Mouse (Mus musculus) ES-Bruce4 (cell line): ENCODE measurements around the gene Pitpnc1.

Source experiments
- CTCF ChIP-seq: IDR thresholded peaks from one replicate; pipeline ENCODE4 v1.8.1; 2011; ENCODE audit warnings: low read depth, low read length
- POLR2A ChIP-seq: IDR thresholded peaks from one replicate; pipeline ENCODE4 v1.8.1; 2011; ENCODE audit warnings: low read length; ENCODE audit not compliant: insufficient read depth

DNA sequence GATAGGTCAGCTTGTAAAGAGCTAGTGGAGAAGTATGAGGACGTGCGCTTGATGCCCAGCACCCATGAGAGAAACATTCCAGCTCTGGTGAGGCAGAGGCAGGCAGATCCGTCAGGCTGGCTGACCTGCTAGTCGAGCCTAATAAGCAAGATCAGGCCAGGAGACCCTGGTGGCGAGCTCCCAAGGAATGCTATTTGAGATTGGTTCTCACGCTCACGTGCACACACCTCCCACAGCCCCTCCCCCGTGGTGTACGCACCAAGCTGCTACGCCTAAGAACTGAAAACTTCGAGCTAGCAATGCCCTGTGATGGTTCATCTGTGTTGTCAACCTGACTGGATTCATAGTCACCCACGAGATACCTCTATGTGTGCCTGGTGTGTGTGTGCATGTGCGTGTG, 148.3 kb downstream of the Pitpnc1 start:
- TF ChIP-seq POLR2A (no peak), CTCF (no peak)
